Mouse (Mus musculus) bone marrow macrophage, adult 2 months (primary cell): Measurements from ENCODE around the gene Itm2b.

Experiments used
- CTCF ChIP-seq: IDR thresholded peaks from 2 replicates; pipeline ENCODE4 v1.5.1; 2012; ENCODE audit warnings: low read depth, mild to moderate bottlenecking, low read length, moderate library complexity
- POLR2A ChIP-seq: IDR thresholded peaks from 2 replicates; pipeline ENCODE4 v1.6.1; 2012; ENCODE audit warnings: mild to moderate bottlenecking, low read depth, low read length, borderline replicate concordance

DNA sequence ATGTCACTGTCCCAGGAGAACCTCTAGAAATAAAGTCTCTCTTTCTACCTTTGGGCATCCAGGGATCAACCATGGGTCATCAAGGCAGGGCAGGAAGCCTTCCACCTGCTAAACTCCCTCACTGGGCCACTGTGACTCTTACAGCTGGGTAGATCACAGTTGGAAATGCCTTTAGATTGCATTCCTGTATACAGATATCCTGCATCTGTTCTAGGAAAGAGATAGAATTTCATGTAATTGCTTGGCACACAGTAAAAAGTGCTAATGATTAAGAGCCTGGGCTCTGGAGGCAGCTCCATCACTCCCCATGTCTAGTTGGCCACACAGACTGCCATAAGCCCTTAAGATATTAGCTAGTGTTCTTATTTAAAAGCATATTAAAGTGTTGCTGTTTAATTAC lies 38.5 kb upstream of the Itm2b start:
- no peak for TF ChIP-seq CTCF
- TF ChIP-seq POLR2A: no peak
